Mouse (Mus musculus): ENCODE results near the gene Krtap3-2. TPM values are rescaled to one million over a fixed set of nuclear protein-coding genes. Genes with fewer than 3 reads are reported as not detected.

The Krtap3-2 gene
- polyA plus RNA-seq, 1 experiment from 2014 or later = not detected

DNA sequence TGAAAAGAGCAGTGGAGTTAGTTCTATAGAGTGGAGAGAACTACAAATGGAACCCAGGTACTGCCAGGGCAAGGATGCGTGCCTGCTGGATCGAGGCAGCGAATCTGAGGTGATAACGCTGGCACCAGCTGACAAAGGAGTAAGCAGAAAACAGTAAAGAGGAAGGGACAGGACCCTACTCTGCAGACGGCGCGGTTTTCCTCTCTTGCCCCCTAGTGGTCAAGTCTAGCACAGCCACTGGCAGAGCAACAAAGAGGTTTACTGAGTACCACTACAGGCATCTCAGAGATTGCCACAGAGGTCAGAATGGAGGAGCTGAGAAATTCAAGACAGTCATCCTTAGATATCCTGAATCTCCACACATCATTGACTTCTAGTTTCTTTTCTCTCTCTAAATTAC is 17.5 kb upstream of the Krtap3-2 start:
- Histone ChIP-seq H3K9ac (ENCODE audit: low read length) (no peak overlapping the region), H3K36me3 (ENCODE audit: control insufficient read depth, insufficient read depth, low read length) (no peaks in the 10 kb centered on the region), H3K4me3 (ENCODE audit: low read depth, low read length) (no peak overlapping the region), H3K4me1 (replicated peaks; ENCODE audit: control insufficient read depth, insufficient read depth, low read length) (no peaks in the 10 kb centered on the region), H3K4me2 (ENCODE audit: low read depth, low read length, severe bottlenecking) (0 out of 2 replicates have a peak overlapping the region, but pooled peaks have one; percentile 26), H3K27ac (ENCODE audit: low read depth, low read length) (no peak overlapping the region), H3K9me3 (ENCODE audit: control insufficient read depth, low read length) (no peaks in the 10 kb centered on the region), H3K27me3 (ENCODE audit: control insufficient read depth, insufficient read depth, low read length) (no peaks in the 10 kb centered on the region)
- ATAC-seq (replicated peaks; ENCODE audit: low FRiP score) (peak; percentile 76), DNase-seq (ENCODE audit: low spot score) (peak; percentile 91)
- 6% methylated on average over 7 of the region's 7 CpGs for WGBS

DNA sequence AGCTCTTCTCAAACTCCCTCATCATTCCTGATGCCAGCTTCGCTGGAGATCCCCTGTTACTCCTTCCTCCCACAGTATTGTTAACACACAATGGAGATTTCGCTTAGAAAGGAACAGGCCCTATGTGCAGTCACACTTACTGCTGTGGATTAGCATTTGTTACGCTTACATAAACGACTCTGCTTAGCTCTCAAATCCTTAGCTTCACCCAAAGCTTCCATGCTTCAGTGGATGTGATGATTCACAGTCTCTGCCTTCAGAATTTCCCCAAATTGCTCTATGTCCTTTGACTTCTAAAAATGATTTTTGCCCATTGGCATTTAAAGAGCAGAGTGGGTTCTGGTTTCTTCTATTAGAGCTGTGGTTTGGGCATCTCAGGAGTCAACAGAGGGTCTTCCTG is 16.5 kb upstream of the Krtap3-2 start:
- Histone ChIP-seq H3K4me2 (ENCODE audit: low read depth, low read length, severe bottlenecking) (no peak overlapping the region), H3K9me3 (ENCODE audit: control insufficient read depth, low read length) (no peaks in the 10 kb centered on the region), H3K27ac (ENCODE audit: low read depth, low read length) (no peak overlapping the region), H3K4me1 (replicated peaks; ENCODE audit: control insufficient read depth, insufficient read depth, low read length) (no peaks in the 10 kb centered on the region), H3K27me3 (ENCODE audit: control insufficient read depth, insufficient read depth, low read length) (no peaks in the 10 kb centered on the region), H3K36me3 (ENCODE audit: control insufficient read depth, insufficient read depth, low read length) (no peaks in the 10 kb centered on the region), H3K9ac (ENCODE audit: low read length) (no peak overlapping the region), H3K4me3 (ENCODE audit: low read depth, low read length) (no peak overlapping the region)
- ATAC-seq (replicated peaks; ENCODE audit: low FRiP score) (no peak), DNase-seq (ENCODE audit: low spot score) (no peak)
- WGBS = 31% methylated on average over 4 of the region's 4 CpGs

DNA sequence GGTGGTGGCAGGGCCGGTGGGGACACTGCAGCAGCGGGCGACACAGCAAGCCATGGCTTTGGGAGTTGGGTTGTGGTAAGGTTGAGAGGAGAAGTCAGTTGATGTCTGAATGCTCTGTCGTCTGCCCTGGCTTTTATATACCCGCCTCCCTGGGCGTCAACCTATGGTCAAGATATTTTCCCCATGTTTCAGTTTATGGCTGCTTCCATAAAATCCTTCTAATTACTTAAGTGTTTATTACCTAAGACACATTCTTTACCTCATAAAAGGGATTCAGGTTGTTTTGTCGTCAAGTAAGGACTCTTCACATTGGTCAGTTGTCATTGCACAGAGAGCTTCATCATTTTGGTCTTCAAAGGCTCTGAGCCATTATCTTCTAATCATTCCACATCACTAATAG is 9.9 kb upstream of the Krtap3-2 start, which contains the start of gene Krtap3-1:
TSS of gene Krtap3-1 (minus strand) at position 101 of the 400 bp plus-strand sequence.
- no peak within 1 kb of the TSS for H3K27ac ChIP-seq (ENCODE audit: low read depth, low read length)
- no peaks in the 10 kb centered on the region for H3K9me3 ChIP-seq (ENCODE audit: control insufficient read depth, low read length)
- no peaks in the 10 kb centered on the region for H3K4me1 ChIP-seq (replicated peaks; ENCODE audit: control insufficient read depth, insufficient read depth, low read length)
- DNase-seq (ENCODE audit: low spot score) (no peak), ATAC-seq (replicated peaks; ENCODE audit: low FRiP score) (no peak)
- no peak within 1 kb of the TSS for H3K9ac ChIP-seq (ENCODE audit: low read length)
- no peaks in the 10 kb centered on the region for H3K36me3 ChIP-seq (ENCODE audit: control insufficient read depth, insufficient read depth, low read length)
- H3K4me3 ChIP-seq (ENCODE audit: low read depth, low read length) = no peak within 1 kb of the TSS
- H3K27me3 ChIP-seq (ENCODE audit: control insufficient read depth, insufficient read depth, low read length) = no peaks in the 10 kb centered on the region
- 94% methylated on average over 7 of the region's 7 CpGs for WGBS
- no peak within 1 kb of the TSS for H3K4me2 ChIP-seq (ENCODE audit: low read depth, low read length, severe bottlenecking)

DNA sequence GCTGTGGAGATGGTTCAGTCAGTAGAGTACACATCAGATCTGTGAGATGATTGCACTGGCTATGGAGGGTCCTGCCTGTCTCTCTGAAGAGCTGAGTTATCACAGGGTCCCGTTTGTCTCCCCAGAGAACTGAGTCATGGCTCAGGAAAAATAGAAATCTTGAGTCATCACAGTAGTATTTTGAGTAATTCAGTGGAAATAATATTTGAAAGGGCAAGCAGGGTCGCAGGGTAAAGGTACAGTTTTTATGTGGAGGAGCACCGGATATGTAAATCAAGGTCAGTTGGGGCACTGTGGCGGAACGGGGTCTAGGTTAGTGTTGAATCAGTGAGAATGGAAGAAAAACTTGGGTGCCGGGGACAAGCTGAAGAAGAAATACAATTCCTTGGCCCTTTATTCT is 5.9 kb upstream of the Krtap3-2 start:
- H3K36me3 ChIP-seq (ENCODE audit: control insufficient read depth, insufficient read depth, low read length) = no peaks in the 10 kb centered on the region
- DNase-seq (ENCODE audit: low spot score) = no peak
- no peaks in the 10 kb centered on the region for H3K4me1 ChIP-seq (replicated peaks; ENCODE audit: control insufficient read depth, insufficient read depth, low read length)
- ATAC-seq (replicated peaks; ENCODE audit: low FRiP score) = no peak
- no peak overlapping the region for H3K4me2 ChIP-seq (ENCODE audit: low read depth, low read length, severe bottlenecking)
- no peak overlapping the region for H3K27ac ChIP-seq (ENCODE audit: low read depth, low read length)
- no peaks in the 10 kb centered on the region for H3K9me3 ChIP-seq (ENCODE audit: control insufficient read depth, low read length)
- H3K4me3 ChIP-seq (ENCODE audit: low read depth, low read length) = no peak overlapping the region
- no peaks in the 10 kb centered on the region for H3K27me3 ChIP-seq (ENCODE audit: control insufficient read depth, insufficient read depth, low read length)
- 85% methylated on average over 6 of the region's 6 CpGs for WGBS
- no peak overlapping the region for H3K9ac ChIP-seq (ENCODE audit: low read length)

DNA sequence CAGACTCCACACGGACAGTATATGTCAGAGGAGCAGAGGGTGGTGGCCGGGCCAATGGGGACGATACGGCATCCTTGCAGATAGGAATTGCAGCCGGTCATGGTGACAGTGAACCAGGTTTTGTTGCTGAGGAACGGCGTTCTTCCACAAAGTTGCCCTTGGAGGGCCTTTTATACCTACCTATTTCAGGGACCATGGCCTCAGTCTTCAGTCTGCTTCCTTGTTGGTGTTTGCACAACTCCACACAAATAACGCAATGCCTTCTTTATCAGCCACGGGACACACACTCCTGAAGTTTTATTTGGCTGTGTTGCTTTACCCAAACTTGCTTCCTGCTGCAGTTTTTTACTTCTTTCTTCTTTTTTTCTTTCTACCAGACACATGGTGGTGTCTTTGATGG is 2.7 kb upstream of the Krtap3-2 start, which contains the start of gene Gm11939:
TSS of gene Gm11939 (minus strand) at position 101 of the 400 bp plus-strand sequence.
- DNase-seq (ENCODE audit: low spot score) = no peak
- Histone ChIP-seq H3K36me3 (ENCODE audit: control insufficient read depth, insufficient read depth, low read length) (no peaks in the 10 kb centered on the region), H3K27me3 (ENCODE audit: control insufficient read depth, insufficient read depth, low read length) (no peaks in the 10 kb centered on the region), H3K4me1 (replicated peaks; ENCODE audit: control insufficient read depth, insufficient read depth, low read length) (no peaks in the 10 kb centered on the region), H3K4me2 (ENCODE audit: low read depth, low read length, severe bottlenecking) (no peak within 1 kb of the TSS), H3K9me3 (ENCODE audit: control insufficient read depth, low read length) (no peaks in the 10 kb centered on the region), H3K9ac (ENCODE audit: low read length) (no peak within 1 kb of the TSS), H3K27ac (ENCODE audit: low read depth, low read length) (no peak within 1 kb of the TSS), H3K4me3 (ENCODE audit: low read depth, low read length) (no peak within 1 kb of the TSS)
- ATAC-seq (replicated peaks; ENCODE audit: low FRiP score) = no peak
- 92% methylated on average over 9 of the region's 9 CpGs for WGBS

DNA sequence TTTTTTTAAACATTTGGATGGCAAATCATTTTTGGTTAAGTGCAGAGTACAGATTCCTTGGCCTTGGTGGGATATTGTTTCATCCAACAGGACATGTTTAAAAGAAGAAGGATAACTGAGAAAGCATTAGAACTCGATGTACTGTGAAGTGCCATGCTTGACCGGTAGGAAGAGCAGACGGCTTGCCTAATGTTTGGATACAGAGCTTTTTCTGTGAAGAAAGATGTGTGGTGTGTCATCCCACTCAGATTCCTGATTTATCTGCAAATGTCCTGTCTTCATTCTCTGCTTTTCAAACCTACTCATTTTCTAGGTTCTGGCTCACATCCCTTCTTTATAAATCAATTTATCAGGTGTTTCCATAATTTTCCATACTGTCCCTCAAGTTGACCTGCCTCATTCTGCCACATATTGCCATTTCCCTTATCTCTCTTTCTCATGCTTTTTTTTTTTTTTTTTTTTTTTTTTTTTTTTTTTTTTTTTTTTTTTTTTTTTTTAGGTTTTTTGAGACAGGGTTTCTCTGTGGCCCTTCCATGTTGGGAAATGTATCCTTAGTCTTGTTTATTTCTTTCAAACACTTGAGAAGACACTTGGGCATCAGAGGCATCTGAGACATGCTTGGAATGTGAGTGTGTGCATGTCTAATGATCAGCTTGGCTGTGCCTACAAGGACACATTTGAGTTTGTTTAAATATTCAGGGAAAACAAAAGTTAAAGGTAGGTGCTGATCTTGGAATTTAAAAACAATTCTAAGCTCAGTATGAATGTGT is 1.5 kb upstream of the Krtap3-2 start:
- WGBS = 91% methylated on average over 3 of the region's 3 CpGs
- no peak for ATAC-seq (replicated peaks; ENCODE audit: low FRiP score)

DNA sequence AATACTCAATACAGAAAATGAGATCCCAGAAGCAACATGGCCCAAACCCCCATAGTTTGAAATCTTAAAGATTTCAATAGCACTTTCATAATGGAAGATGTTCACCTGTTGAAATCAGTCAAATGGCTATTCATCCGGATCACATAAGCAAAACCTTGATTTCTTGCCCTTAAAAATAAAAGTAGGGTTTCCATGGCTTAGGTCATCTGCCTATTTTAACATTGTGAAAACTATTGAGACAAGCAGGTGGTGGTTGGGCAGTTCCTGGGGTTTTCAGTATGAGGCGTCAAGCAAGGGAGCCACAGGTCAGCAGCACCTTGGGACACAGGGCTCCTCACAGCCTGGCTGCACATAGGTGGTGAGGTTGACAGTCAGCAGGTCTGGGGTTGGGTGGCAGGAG is 458 bp downstream of the Krtap3-2 start:
- Histone ChIP-seq H3K9me3 (ENCODE audit: control insufficient read depth, low read length) (no peaks in the 10 kb centered on the region), H3K4me3 (ENCODE audit: low read depth, low read length) (no peak overlapping the region), H3K4me2 (ENCODE audit: low read depth, low read length, severe bottlenecking) (no peak overlapping the region), H3K36me3 (ENCODE audit: control insufficient read depth, insufficient read depth, low read length) (no peaks in the 10 kb centered on the region), H3K9ac (ENCODE audit: low read length) (no peak overlapping the region), H3K27ac (ENCODE audit: low read depth, low read length) (no peak overlapping the region), H3K4me1 (replicated peaks; ENCODE audit: control insufficient read depth, insufficient read depth, low read length) (no peaks in the 10 kb centered on the region), H3K27me3 (ENCODE audit: control insufficient read depth, insufficient read depth, low read length) (no peaks in the 10 kb centered on the region)
- WGBS = 90% methylated on average over 2 of the region's 2 CpGs
- ATAC-seq (replicated peaks; ENCODE audit: low FRiP score) (no peak), DNase-seq (ENCODE audit: low spot score) (no peak)

More for the DNA sequence above, 1.5 kb upstream of the Krtap3-2 start:
- H3K9me3 ChIP-seq (ENCODE audit: control insufficient read depth, low read length) = no peaks in the 10 kb centered on the region
- H3K36me3 ChIP-seq (ENCODE audit: control insufficient read depth, insufficient read depth, low read length) = no peaks in the 10 kb centered on the region
- no peak overlapping the region for H3K9ac ChIP-seq (ENCODE audit: low read length)
- H3K27me3 ChIP-seq (ENCODE audit: control insufficient read depth, insufficient read depth, low read length) = no peaks in the 10 kb centered on the region
- H3K27ac ChIP-seq (ENCODE audit: low read depth, low read length) = no peak overlapping the region
- DNase-seq (ENCODE audit: low spot score) = no peak
- no peak overlapping the region for H3K4me3 ChIP-seq (ENCODE audit: low read depth, low read length)
- H3K4me1 ChIP-seq (replicated peaks; ENCODE audit: control insufficient read depth, insufficient read depth, low read length) = no peaks in the 10 kb centered on the region
- no peak overlapping the region for H3K4me2 ChIP-seq (ENCODE audit: low read depth, low read length, severe bottlenecking)

DNA sequence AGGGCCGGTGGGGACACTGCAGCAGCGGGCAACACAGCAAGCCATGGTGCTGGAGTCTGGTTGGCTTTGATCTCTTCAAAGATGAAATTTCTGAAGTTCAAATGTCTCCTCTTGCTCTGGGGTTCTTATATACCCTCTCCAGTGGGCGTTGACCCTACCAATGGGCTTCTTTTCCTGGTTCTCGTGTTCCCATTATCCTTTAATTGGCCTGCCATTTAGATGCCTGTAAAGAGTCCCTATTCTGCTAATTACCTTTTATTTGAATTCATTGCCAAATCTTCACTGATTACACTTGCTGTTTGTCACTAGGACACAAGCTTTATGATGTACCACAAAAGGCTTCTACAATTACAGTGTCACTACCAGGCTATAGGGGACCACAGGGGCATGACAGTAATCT is 5.9 kb downstream of the Krtap3-2 start, which contains the start of gene Krtap3-3:
TSS of gene Krtap3-3 (minus strand) at position 101 of the 400 bp plus-strand sequence.
- no peak within 1 kb of the TSS for H3K4me2 ChIP-seq (ENCODE audit: low read depth, low read length, severe bottlenecking)
- no peak within 1 kb of the TSS for H3K4me3 ChIP-seq (ENCODE audit: low read depth, low read length)
- 62% methylated on average over 4 of the region's 4 CpGs for WGBS
- H3K4me1 ChIP-seq (replicated peaks; ENCODE audit: control insufficient read depth, insufficient read depth, low read length) = no peaks in the 10 kb centered on the region
- no peak for DNase-seq (ENCODE audit: low spot score)
- H3K9me3 ChIP-seq (ENCODE audit: control insufficient read depth, low read length) = no peaks in the 10 kb centered on the region
- H3K27ac ChIP-seq (ENCODE audit: low read depth, low read length) = no peak within 1 kb of the TSS
- H3K36me3 ChIP-seq (ENCODE audit: control insufficient read depth, insufficient read depth, low read length) = no peaks in the 10 kb centered on the region
- no peaks in the 10 kb centered on the region for H3K27me3 ChIP-seq (ENCODE audit: control insufficient read depth, insufficient read depth, low read length)
- no peak for ATAC-seq (replicated peaks; ENCODE audit: low FRiP score)
- no peak within 1 kb of the TSS for H3K9ac ChIP-seq (ENCODE audit: low read length)

DNA sequence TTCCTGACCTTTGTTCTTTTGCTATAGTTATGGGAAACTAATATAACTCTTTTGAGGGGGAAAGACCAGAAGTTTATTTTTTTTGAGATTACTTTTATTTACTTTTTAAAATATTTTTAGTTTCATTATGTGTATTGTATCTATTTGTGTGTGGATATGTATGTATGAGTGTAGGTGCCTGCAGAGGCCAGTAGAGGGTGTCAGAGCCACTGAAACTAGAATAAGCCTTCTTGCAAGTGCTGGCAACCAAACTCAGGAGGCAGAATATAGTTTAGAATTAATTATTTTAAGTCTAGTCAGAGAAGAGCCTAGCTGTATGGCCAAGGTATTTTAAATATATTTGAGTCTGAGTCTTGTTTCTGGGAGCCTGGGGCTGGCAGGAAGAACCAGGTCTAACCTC is 8.8 kb downstream of the Krtap3-2 start:
- DNase-seq (ENCODE audit: low spot score) = no peak
- no peak for ATAC-seq (replicated peaks; ENCODE audit: low FRiP score)
- Histone ChIP-seq H3K27ac (ENCODE audit: low read depth, low read length) (no peak overlapping the region), H3K36me3 (ENCODE audit: control insufficient read depth, insufficient read depth, low read length) (no peaks in the 10 kb centered on the region), H3K27me3 (ENCODE audit: control insufficient read depth, insufficient read depth, low read length) (no peaks in the 10 kb centered on the region), H3K9me3 (ENCODE audit: control insufficient read depth, low read length) (no peaks in the 10 kb centered on the region), H3K4me2 (ENCODE audit: low read depth, low read length, severe bottlenecking) (no peak overlapping the region), H3K4me3 (ENCODE audit: low read depth, low read length) (no peak overlapping the region), H3K4me1 (replicated peaks; ENCODE audit: control insufficient read depth, insufficient read depth, low read length) (no peaks in the 10 kb centered on the region), H3K9ac (ENCODE audit: low read length) (no peak overlapping the region)
